Mouse (Mus musculus) forebrain, embryonic 12.5 days (tissue): Measurements from ENCODE around the gene Rln3. TPM values are rescaled to one million over a fixed set of nuclear protein-coding genes. Genes with fewer than 3 reads are reported as not detected.

Experiments
- ATAC-seq: fragments of 200-750 bp; cut with Nextera tagmentation; 2 replicates; pipeline ENCODE4 v1.8.0; 2017; ENCODE audit warnings: moderate TSS enrichment; ENCODE audit not compliant: low FRiP score
- H3K27ac ChIP-seq: fragments of 300-500 bp; sonication (generic); 2 replicates; pipeline ENCODE4 v1.5.1; 2016; ENCODE audit warnings: mild to moderate bottlenecking
- H3K27me3 ChIP-seq: fragments of 300-500 bp; sonication (generic); 2 replicates; pipeline ENCODE4 v1.6.1; 2016; ENCODE audit warnings: mild to moderate bottlenecking
- H3K36me3 ChIP-seq: fragments of 300-500 bp; sonication (generic); replicated peaks from 2 replicates; pipeline ENCODE4 v1.6.1; 2016; ENCODE audit warnings: mild to moderate bottlenecking
- H3K4me1 ChIP-seq: fragments of 300-500 bp; sonication (generic); 2 replicates; pipeline ENCODE4 v1.6.1; 2016
- H3K4me2 ChIP-seq: fragments of 300-500 bp; sonication (generic); 2 replicates; pipeline ENCODE4 v1.6.1; 2016; ENCODE audit warnings: mild to moderate bottlenecking, moderate library complexity
- H3K4me3 ChIP-seq: fragments of 300-500 bp; sonication (generic); replicated peaks from 2 replicates; pipeline ENCODE4 v1.5.1; 2016; ENCODE audit warnings: mild to moderate bottlenecking
- H3K9ac ChIP-seq: fragments of 300-500 bp; sonication (generic); 2 replicates; pipeline ENCODE4 v1.6.1; 2016; ENCODE audit warnings: mild to moderate bottlenecking
- H3K9me3 ChIP-seq: fragments of 300-500 bp; sonication (generic); 2 replicates; pipeline ENCODE4 v1.6.1; 2016
- WGBS: fragments of 180-500 bp; shearing (Covaris S2); methylation state at CpG from one replicate; pipeline ENCODE4 v1.1.7; 2016; 5-methylcytosine and 5-hydroxymethylcytosine counted together
- polyA plus RNA-seq: library from polyadenylated mRNA; unstranded; fragments of >200 nt; fragmentation: Nextera tagmentation; extraction: Ambion mirVana; gene quantifications from 2 replicates; pipeline ENCODE4 v1.2.1, GENCODE M21; 2016

The Rln3 gene
- not detected in 2 replicates for polyA plus RNA-seq

GRCm38 (mm10) chr8:84044900-84045299 lies at the start of gene Rln3:
Gene Rln3 (minus strand): TSS chr8:84045000.
- peaks cover 23% of the 10 kb centered on the region for H3K4me1 ChIP-seq
- no peak within 1 kb of the TSS for H3K27ac ChIP-seq
- no peak within 1 kb of the TSS; the same call in 1 of the 2 replicates for H3K9ac ChIP-seq
- H3K36me3 ChIP-seq = no peaks in the 10 kb centered on the region
- H3K27me3 ChIP-seq = peaks cover 81% of the 10 kb centered on the region
- H3K4me2 ChIP-seq = peak within 1 kb of the TSS; percentile 17
- no peaks in the 10 kb centered on the region for H3K9me3 ChIP-seq
- ATAC-seq = no peak
- WGBS = 4% methylated on average over 9 of the region's 9 CpGs
- no peak within 1 kb of the TSS for H3K4me3 ChIP-seq

GRCm38 (mm10) chr8:84090585-84090984 lies 45.8 kb upstream of the Rln3 start:
- no peak for ATAC-seq
- Histone ChIP-seq H3K9me3 (no peaks in the 10 kb centered on the region), H3K9ac (no peak overlapping the region), H3K36me3 (peaks cover 96% of the 10 kb centered on the region), H3K4me1 (no peaks in the 10 kb centered on the region), H3K27ac (no peak overlapping the region), H3K4me3 (no peak overlapping the region), H3K4me2 (no peak overlapping the region), H3K27me3 (no peaks in the 10 kb centered on the region)
- WGBS = 93% methylated on average over 8 of the region's 8 CpGs

GRCm38 (mm10) chr8:84089277-84089676 lies 44.5 kb upstream of the Rln3 start:
- Histone ChIP-seq H3K36me3 (peaks cover 89% of the 10 kb centered on the region), H3K27ac (no peak overlapping the region), H3K4me3 (no peak overlapping the region), H3K9ac (no peak overlapping the region), H3K27me3 (no peaks in the 10 kb centered on the region), H3K9me3 (no peaks in the 10 kb centered on the region), H3K4me1 (peaks cover 6% of the 10 kb centered on the region), H3K4me2 (no peak overlapping the region)
- ATAC-seq = no peak
- WGBS = 74% methylated on average over 9 of the region's 9 CpGs

GRCm38 (mm10) chr8:84087821-84088220 lies 43.0 kb upstream of the Rln3 start:
- Histone ChIP-seq H3K27ac (no peak overlapping the region), H3K9me3 (no peaks in the 10 kb centered on the region), H3K9ac (no peak overlapping the region), H3K4me2 (no peak overlapping the region), H3K27me3 (no peaks in the 10 kb centered on the region), H3K4me1 (peaks cover 18% of the 10 kb centered on the region), H3K4me3 (no peak overlapping the region), H3K36me3 (peaks cover 89% of the 10 kb centered on the region)
- no peak for ATAC-seq
- WGBS = 96% methylated on average over 14 of the region's 14 CpGs

- H3K4me2 ChIP-seq = no peak overlapping the region
- H3K27ac ChIP-seq = no peak overlapping the region
- peaks cover 89% of the 10 kb centered on the region for H3K36me3 ChIP-seq
- ATAC-seq = no peak
- H3K4me1 ChIP-seq = peaks cover 18% of the 10 kb centered on the region
- no peak overlapping the region for H3K9ac ChIP-seq
- 90% methylated on average over 7 of the region's 7 CpGs for WGBS
- H3K27me3 ChIP-seq = no peaks in the 10 kb centered on the region
- no peaks in the 10 kb centered on the region for H3K9me3 ChIP-seq
- H3K4me3 ChIP-seq = no peak overlapping the region
These were observed 42.4 kb upstream of the Rln3 start for GRCm38 (mm10) chr8:84087156-84087555.

- ATAC-seq = no peak
- WGBS = 29% methylated on average over 39 of the region's 42 CpGs
- no peaks in the 10 kb centered on the region for H3K9me3 ChIP-seq
- H3K27ac ChIP-seq = no peak overlapping the region
- H3K36me3 ChIP-seq = peaks cover 89% of the 10 kb centered on the region
- H3K4me1 ChIP-seq = peaks cover 18% of the 10 kb centered on the region
- peak overlapping the region; percentile 12; the same call in 1 of the 2 replicates for H3K9ac ChIP-seq
- H3K4me3 ChIP-seq = no peak overlapping the region
- H3K27me3 ChIP-seq = no peaks in the 10 kb centered on the region
- H3K4me2 ChIP-seq = peak overlapping the region; percentile 19
These were observed 39.7 kb upstream of the Rln3 start for GRCm38 (mm10) chr8:84084341-84085115.

- H3K9ac ChIP-seq = no peak overlapping the region
- H3K9me3 ChIP-seq = no peaks in the 10 kb centered on the region
- H3K4me3 ChIP-seq = no peak overlapping the region
- peak; percentile 47; the same call in 1 of the 2 replicates for ATAC-seq
- H3K27me3 ChIP-seq = no peaks in the 10 kb centered on the region
- H3K27ac ChIP-seq = no peak overlapping the region
- H3K4me1 ChIP-seq = peaks cover 18% of the 10 kb centered on the region
- no peak overlapping the region for H3K4me2 ChIP-seq
- H3K36me3 ChIP-seq = peaks cover 82% of the 10 kb centered on the region
- WGBS = 22% methylated on average over 8 of the region's 8 CpGs
These were observed 39.0 kb upstream of the Rln3 start for GRCm38 (mm10) chr8:84083829-84084241.

- ATAC-seq = no peak
- Histone ChIP-seq H3K9me3 (no peaks in the 10 kb centered on the region), H3K4me2 (no peak overlapping the region), H3K4me1 (peaks cover 16% of the 10 kb centered on the region), H3K27me3 (no peaks in the 10 kb centered on the region), H3K36me3 (peaks cover 63% of the 10 kb centered on the region), H3K9ac (no peak overlapping the region), H3K4me3 (no peak overlapping the region), H3K27ac (no peak overlapping the region)
- 89% methylated on average over 5 of the region's 5 CpGs for whole genome bisulfite sequencing
These were observed 34.4 kb upstream of the Rln3 start for GRCm38 (mm10) chr8:84079206-84079605.

GRCm38 (mm10) chr8:84076849-84077248 lies 32.0 kb upstream of the Rln3 start:
- H3K4me2 ChIP-seq = no peak overlapping the region
- no peaks in the 10 kb centered on the region for H3K27me3 ChIP-seq
- H3K9ac ChIP-seq = 0 out of 2 replicates have a peak overlapping the region, but pooled peaks have one; percentile 1
- H3K4me3 ChIP-seq = no peak overlapping the region
- ATAC-seq = no peak
- no peaks in the 10 kb centered on the region for H3K9me3 ChIP-seq
- peaks cover 28% of the 10 kb centered on the region for H3K4me1 ChIP-seq
- WGBS = 78% methylated on average over 3 of the region's 3 CpGs
- peaks cover 41% of the 10 kb centered on the region for H3K36me3 ChIP-seq
- H3K27ac ChIP-seq = no peak overlapping the region

- Histone ChIP-seq H3K9me3 (no peaks in the 10 kb centered on the region), H3K36me3 (peaks cover 38% of the 10 kb centered on the region), H3K4me1 (peaks cover 30% of the 10 kb centered on the region), H3K9ac (0 out of 2 replicates have a peak overlapping the region, but pooled peaks have one; percentile 1), H3K4me3 (no peak overlapping the region), H3K4me2 (no peak overlapping the region), H3K27me3 (no peaks in the 10 kb centered on the region), H3K27ac (no peak overlapping the region)
- 93% methylated on average over 1 of the region's 1 CpGs for WGBS
- ATAC-seq = no peak
These were observed 31.6 kb upstream of the Rln3 start for GRCm38 (mm10) chr8:84076412-84076811.

- Histone ChIP-seq H3K4me3 (no peak overlapping the region), H3K4me2 (no peak overlapping the region; the same call in 1 of the 2 replicates), H3K4me1 (peaks cover 54% of the 10 kb centered on the region), H3K36me3 (peaks cover 20% of the 10 kb centered on the region; the same call in 1 of the 2 replicates), H3K27me3 (no peaks in the 10 kb centered on the region), H3K9me3 (no peaks in the 10 kb centered on the region), H3K9ac (0 out of 2 replicates have a peak overlapping the region, but pooled peaks have one; percentile 12), H3K27ac (peak overlapping the region; percentile 38)
- WGBS = 44% methylated on average over 10 of the region's 10 CpGs
- peak; percentile 62; the same call in 1 of the 2 replicates for ATAC-seq
These were observed 28.6 kb upstream of the Rln3 start for GRCm38 (mm10) chr8:84073230-84073976.

- Histone ChIP-seq H3K9ac (no peak overlapping the region), H3K4me1 (peaks cover 63% of the 10 kb centered on the region), H3K36me3 (peaks cover 20% of the 10 kb centered on the region; the same call in 1 of the 2 replicates), H3K9me3 (no peaks in the 10 kb centered on the region), H3K27me3 (no peaks in the 10 kb centered on the region), H3K4me2 (no peak overlapping the region), H3K4me3 (no peak overlapping the region), H3K27ac (no peak overlapping the region)
- ATAC-seq = no peak
- 89% methylated on average over 10 of the region's 10 CpGs for WGBS
These were observed 27.5 kb upstream of the Rln3 start for GRCm38 (mm10) chr8:84072321-84072720.
